Mouse (Mus musculus): ENCODE data around the gene Tmem30c.

DNA sequence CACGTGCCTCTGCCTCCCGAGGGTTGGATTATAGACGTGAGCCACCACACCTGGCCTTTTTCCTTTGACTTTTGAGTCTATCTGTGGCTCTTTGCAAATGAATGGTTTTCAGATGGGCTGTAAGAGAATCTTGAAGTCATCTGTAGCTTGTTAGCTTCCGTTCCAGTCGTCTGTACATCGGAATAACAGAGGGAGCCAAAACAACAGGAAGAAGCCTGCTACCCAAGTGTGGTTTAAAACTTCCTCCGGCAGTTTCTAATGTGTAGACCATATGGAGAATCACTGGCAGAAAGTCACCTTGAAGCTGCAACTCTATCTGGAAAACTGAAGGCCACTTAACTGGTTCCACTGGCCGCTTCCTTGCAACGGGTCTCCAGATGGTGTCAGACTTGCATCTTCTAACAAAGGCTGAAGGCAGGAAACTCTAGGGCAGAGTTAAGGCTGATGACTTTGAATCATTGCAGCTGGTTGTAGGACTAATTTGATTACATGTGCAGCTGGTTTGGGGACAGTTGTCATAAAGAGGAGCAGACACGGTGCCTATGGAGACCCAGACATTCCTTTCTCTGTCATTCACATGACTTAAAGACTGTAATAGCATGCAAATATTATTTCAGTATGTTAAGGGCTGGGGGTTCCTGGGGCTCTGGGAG, 49.3 kb downstream of the Tmem30c start:
- TF ChIP-seq EP300 (IDR thresholded peaks at IDR 0.05; ENCODE audit: low read depth) (no peak), CTCF (IDR thresholded peaks at IDR 0.05; ENCODE audit: low read depth) (peak; percentile 37)

Data from liver, postnatal 0 days (tissue).